In genomic region chr15:99701999-99702900, GRCm38 (mm10) we compare ENCODE assay signal across 8 mouse cellular contexts. TPM values are rescaled to one million over a fixed set of nuclear protein-coding genes. Genes with fewer than 3 reads are reported as not detected.
DNase-seq lines count a peak whose midpoint lies in the region; ATAC-seq and TF ChIP-seq lines count a peak whose summit lies in the region.

TSS of gene Smarcd1 (plus strand) at chr15:99702129.

- H3K9me3 ChIP-seq in hindbrain, embryonic 10.5 days = no peaks in the 10 kb centered on the region
- no peaks in the 10 kb centered on the region for H3K9me3 ChIP-seq in lung, postnatal 0 days (ENCODE audit: low read length)

- H3K36me3 ChIP-seq in hindbrain, embryonic 10.5 days = peaks cover 51% of the 10 kb centered on the region
- H3K36me3 ChIP-seq in lung, postnatal 0 days (ENCODE audit: insufficient read depth, low read length) = peaks cover 5% of the 10 kb centered on the region

- peak within 1 kb of the TSS; percentile 92 for H3K9ac ChIP-seq in lung, postnatal 0 days (replicated peaks; ENCODE audit: low read depth)

- peak within 1 kb of the TSS; percentile 100 for H3K27ac ChIP-seq in hindbrain, embryonic 10.5 days
- H3K27ac ChIP-seq in lung, postnatal 0 days (ENCODE audit: low read length) = peak within 1 kb of the TSS; percentile 98

- H3K4me3 ChIP-seq in hindbrain, embryonic 10.5 days = peak within 1 kb of the TSS; percentile 88
- peak within 1 kb of the TSS; percentile 92 for H3K4me3 ChIP-seq in lung, postnatal 0 days (ENCODE audit: low read depth, low read length)

- TF ChIP-seq CTCF in lung, postnatal 0 days (IDR thresholded peaks at IDR 0.05) = peak; percentile 91

- DNase-seq in MEL-GATA-1-ER (ENCODE audit: extremely low read depth, low read depth) = peak; percentile 91
- DNase-seq in cerebellum, adult 8-10 months = peak; percentile 96
- DNase-seq in hindbrain, embryonic 10.5 days (ENCODE audit: low spot score) = peak; percentile 98
- DNase-seq in layer of hippocampus, adult 9-11 months = peak; percentile 94
- peak; percentile 94 for DNase-seq in lung, postnatal 0 days (ENCODE audit: low spot score)
- peak; percentile 97 for DNase-seq in ovary, postnatal 14 days (ENCODE audit: low spot score)
- peak; percentile 95 for DNase-seq in thymus, postnatal 14 days

- ATAC-seq in frontal cortex, adult (ENCODE audit: low TSS enrichment) = peak; percentile 45
- ATAC-seq in lung, postnatal 0 days = peak; percentile 93

- under 1% methylated on average over 71 of the region's 71 CpGs for WGBS in hindbrain, embryonic 10.5 days
- 1% methylated on average over 45 of the region's 71 CpGs for WGBS in lung, postnatal 0 days

- peak within 1 kb of the TSS; percentile 58 for H3K4me2 ChIP-seq in lung, postnatal 0 days (replicated peaks; ENCODE audit: low read depth, low read length)

- H3K4me1 ChIP-seq in hindbrain, embryonic 10.5 days (replicated peaks) = peaks cover 56% of the 10 kb centered on the region
- peaks cover 3% of the 10 kb centered on the region; the same call in 1 of the 2 replicates for H3K4me1 ChIP-seq in lung, postnatal 0 days (ENCODE audit: insufficient read depth, low read depth, low read length)

- TF ChIP-seq EP300 in lung, postnatal 0 days (IDR thresholded peaks at IDR 0.05) = 0 out of 2 replicates have a peak, but pooled peaks have one; percentile 9

- peaks cover 18% of the 10 kb centered on the region for H3K27me3 ChIP-seq in hindbrain, embryonic 10.5 days (ENCODE audit: insufficient read depth, poor library complexity, severe bottlenecking)
- no peaks in the 10 kb centered on the region for H3K27me3 ChIP-seq in lung, postnatal 0 days (replicated peaks; ENCODE audit: insufficient read depth, low read length)

RNA-seq across cellular contexts. Expression of gene Smarcd1, which starts in this region (rescaled TPM):
- polyA plus RNA-seq in hindbrain, embryonic 10.5 days (2016; fragmentation: Nextera tagmentation; extraction: Ambion mirVana) = 101 and 118 TPM in 2 replicates
- polyA plus RNA-seq in lung, postnatal 0 days (2015; fragmentation: Nextera tagmentation; extraction: Ambion mirVana) = 19.7 and 20.4 TPM in 2 replicates

Comparison
In these comparisons a context has a peak if more than half of its experiments do, and no peak if none do; other contexts are left out.
1. Peak in every context shown above with its lines: DNase-seq, ATAC-seq, H3K4me3 ChIP-seq and H3K27ac ChIP-seq.